Comparison of ENCODE assay signal across 8 mouse cellular contexts in the genomic region with DNA sequence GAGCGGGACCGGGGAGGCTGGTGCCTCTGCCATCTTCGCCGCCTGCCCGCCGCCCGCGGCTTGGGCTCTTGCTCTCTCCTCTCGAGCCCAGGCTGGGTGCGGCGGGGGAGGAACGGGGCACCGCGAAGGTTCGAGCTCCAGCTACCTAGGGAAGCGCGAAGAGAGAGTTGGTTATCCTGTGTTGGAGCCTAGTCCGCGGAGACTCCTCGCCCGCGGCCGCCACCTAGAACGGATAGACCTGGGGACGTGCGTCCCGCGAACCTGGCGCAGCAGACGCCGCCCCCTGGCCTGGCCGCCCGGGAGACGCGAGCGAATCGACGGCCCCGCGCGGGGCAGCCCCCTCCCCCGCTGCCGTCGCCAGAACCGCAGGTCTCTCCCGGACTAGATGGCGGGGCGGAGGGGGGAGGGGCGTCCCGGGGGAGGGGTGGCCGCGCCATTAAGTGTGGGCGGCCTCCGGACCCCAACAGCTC. TPM values are rescaled to one million over a fixed set of nuclear protein-coding genes. Genes with fewer than 3 reads are reported as not detected.
DNase-seq lines count a peak whose midpoint lies in the region; ATAC-seq lines count a peak whose summit lies in the region.

No protein-coding gene starts in this region.

- WGBS in heart, embryonic 16.5 days: under 1% methylated on average over 41 of the region's 54 CpGs
- WGBS in lung, embryonic 15.5 days: 0% methylated on average over 54 of the region's 54 CpGs

- H3K27ac ChIP-seq in heart, embryonic 16.5 days (ENCODE audit: low read length): peak overlapping the region; percentile 100
- H3K27ac ChIP-seq in lung, embryonic 15.5 days: peak overlapping the region; percentile 99

- H3K36me3 ChIP-seq in heart, embryonic 16.5 days (ENCODE audit: control insufficient read depth, insufficient read depth): no peaks in the 10 kb centered on the region
- peaks cover 12% of the 10 kb centered on the region; the same call in 1 of the 2 replicates for H3K36me3 ChIP-seq in lung, embryonic 15.5 days

- H3K27me3 ChIP-seq in heart, embryonic 16.5 days (ENCODE audit: control insufficient read depth, insufficient read depth, low read length): no peaks in the 10 kb centered on the region
- no peaks in the 10 kb centered on the region for H3K27me3 ChIP-seq in lung, embryonic 15.5 days

- no peaks in the 10 kb centered on the region for H3K9me3 ChIP-seq in heart, embryonic 16.5 days (replicated peaks; ENCODE audit: control insufficient read depth, low read length)
- no peaks in the 10 kb centered on the region for H3K9me3 ChIP-seq in lung, embryonic 15.5 days

- H3K9ac ChIP-seq in heart, embryonic 16.5 days (ENCODE audit: low read length): peak overlapping the region; percentile 93
- H3K9ac ChIP-seq in lung, embryonic 15.5 days: peak overlapping the region; percentile 88

- H3K4me3 ChIP-seq in heart, embryonic 16.5 days (ENCODE audit: low read length): peak overlapping the region; percentile 94
- H3K4me3 ChIP-seq in lung, embryonic 15.5 days: peak overlapping the region; percentile 97

- peak; percentile 40 for DNase-seq in retina, postnatal 7 days (ENCODE audit: low read depth, low spot score)
- no peak for DNase-seq in retina, postnatal 1 day
- DNase-seq in embryo, embryonic 11.5 days (ENCODE audit: low read depth, low spot score): peak; percentile 31
- peak; percentile 18 to 45 for DNase-seq in layer of hippocampus, adult 18-20 months (ENCODE audit: low spot score in 2 of 2)
- peak; percentile 39 to 55 for DNase-seq in right cerebral cortex, adult 2 months (ENCODE audit: low spot score in 2 of 2)
- DNase-seq in urinary bladder, postnatal 25 days (ENCODE audit: low spot score): peak; percentile 51

- H3K4me2 ChIP-seq in heart, embryonic 16.5 days (ENCODE audit: low read depth, low read length): peak overlapping the region; percentile 99
- H3K4me2 ChIP-seq in lung, embryonic 15.5 days: peak overlapping the region; percentile 99

- H3K4me1 ChIP-seq in heart, embryonic 16.5 days (ENCODE audit: control insufficient read depth, insufficient read depth, low read length): peaks cover 30% of the 10 kb centered on the region
- peaks cover 47% of the 10 kb centered on the region for H3K4me1 ChIP-seq in lung, embryonic 15.5 days

- no peak for ATAC-seq in heart, embryonic 16.5 days (replicated peaks; ENCODE audit: extremely low read depth, insufficient read depth, low FRiP score)
- no peak for ATAC-seq in lung, embryonic 15.5 days (ENCODE audit: borderline replicate concordance, extremely low read depth, low FRiP score, low TSS enrichment)

RNA-seq across cellular contexts. Expression of gene Foxo3, which starts 1.1 kb away (rescaled TPM):
- 5.4 and 5.5 TPM in 2 replicates for polyA plus RNA-seq in heart, embryonic 16.5 days (2015; fragmentation: Nextera tagmentation; extraction: Ambion mirVana)
- 10 to 100 TPM; 51.2 to 55.5 TPM for total RNA-seq in layer of hippocampus, adult 18-20 months (2021)
- 8.6 and 8.9 TPM in 2 replicates for polyA plus RNA-seq in lung, embryonic 15.5 days (2015; fragmentation: Nextera tagmentation; extraction: Ambion mirVana)
